Mouse (Mus musculus) cerebellum, adult 2 months (tissue): ENCODE results near the gene Eya2.

ENCODE experiments used
- CTCF ChIP-seq: fragments of 200-500 bp; IDR thresholded peaks from 2 replicates; pipeline ENCODE4 v1.5.1; 2011; ENCODE audit warnings: low read depth, mild to moderate bottlenecking, control low read depth, low read length, moderate library complexity, borderline replicate concordance; ENCODE audit not compliant: insufficient read depth
- POLR2A ChIP-seq: fragments of 200-500 bp; IDR thresholded peaks from 2 replicates; pipeline ENCODE4 v1.6.1; 2011; ENCODE audit warnings: low read length, control low read depth, borderline replicate concordance; ENCODE audit not compliant: insufficient read depth

DNA sequence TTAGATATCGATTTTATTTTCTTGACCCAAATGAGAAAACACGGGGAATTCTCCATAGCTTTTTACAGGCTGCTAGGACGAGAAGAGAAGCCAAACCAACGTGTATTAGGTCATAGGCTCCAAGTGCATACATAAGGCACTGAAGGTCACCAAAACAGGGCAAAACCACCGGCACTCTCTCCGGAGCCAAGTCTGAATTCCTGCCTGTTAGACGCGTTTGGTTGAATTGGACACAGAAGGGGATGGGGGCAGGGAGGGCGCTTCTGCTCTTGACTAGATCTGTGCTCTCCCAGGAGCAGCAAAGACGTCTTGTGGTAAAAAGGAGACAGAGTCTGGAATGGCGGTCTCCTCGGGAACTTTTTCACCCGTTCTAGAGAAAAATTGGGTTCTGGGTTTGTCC is 6.1 kb downstream of the Eya2 start:
- TF ChIP-seq CTCF, result no peak
- TF ChIP-seq POLR2A, result no peak
